Mouse (Mus musculus) MEL (cell line): ENCODE data around the gene Plxdc1.

Experiments used
- CTCF ChIP-seq, 3 experiments: IDR thresholded peaks in 2 of 3; conservative IDR thresholded peaks in 1 of 3; 2 replicates each; pipeline ENCODE4 v1.5.1; 2011 to 2012; ENCODE audit warnings: low read length in 3 of 3, low read depth in 2 of 3, mild to moderate bottlenecking in 2 of 3, improper control_type of control experiment in 1 of 3, inconsistent platforms in 1 of 3, mixed read lengths in 1 of 3, moderate library complexity in 1 of 3; ENCODE audit not compliant: control insufficient read depth in 1 of 3, insufficient read depth in 1 of 3, poor library complexity in 1 of 3, severe bottlenecking in 1 of 3
- EP300 ChIP-seq, 2 experiments: IDR thresholded peaks; 2 replicates each; pipeline ENCODE4 v1.6.1; 2011; ENCODE audit warnings: improper control_type of control experiment in 2 of 2, low read length in 2 of 2, low read depth in 1 of 2, mild to moderate bottlenecking in 1 of 2
- ETS1 ChIP-seq: IDR thresholded peaks from 2 replicates; pipeline ENCODE4 v1.6.1; 2012; ENCODE audit warnings: low read depth, mild to moderate bottlenecking, inconsistent platforms, low read length, improper control_type of control experiment, moderate library complexity
- GATA1 ChIP-seq: IDR thresholded peaks from 2 replicates; pipeline ENCODE4 v1.6.1; 2011; ENCODE audit warnings: low read depth, low read length, improper control_type of control experiment
- MAFK ChIP-seq: IDR thresholded peaks from 2 replicates; pipeline ENCODE4 v1.6.1; 2011; ENCODE audit warnings: low read depth, mild to moderate bottlenecking, low read length, improper control_type of control experiment, borderline replicate concordance
- MAZ ChIP-seq: IDR thresholded peaks from 2 replicates; pipeline ENCODE4 v1.6.1; 2012; ENCODE audit warnings: low read depth, mild to moderate bottlenecking, inconsistent platforms, low read length, improper control_type of control experiment
- MEF2A ChIP-seq: IDR thresholded peaks from 2 replicates; pipeline ENCODE4 v1.6.1; 2014; ENCODE audit warnings: low read depth, mild to moderate bottlenecking, inconsistent platforms, low read length, improper control_type of control experiment; ENCODE audit not compliant: poor library complexity, insufficient replicate concordance, severe bottlenecking; ENCODE audit errors: extremely low read depth
- POLR2A ChIP-seq, 2 experiments: IDR thresholded peaks; 2 replicates each; pipeline ENCODE4 v1.6.1; 2011 to 2012; ENCODE audit warnings: low read length in 2 of 2, mild to moderate bottlenecking in 2 of 2, control low read depth in 1 of 2, improper control_type of control experiment in 1 of 2, low read depth in 1 of 2, moderate library complexity in 1 of 2; ENCODE audit not compliant: control insufficient read depth in 1 of 2, insufficient read depth in 1 of 2, poor library complexity in 1 of 2
- TBP ChIP-seq: IDR thresholded peaks from 2 replicates; pipeline ENCODE4 v1.8.0; 2011; ENCODE audit warnings: low read depth, low read length, improper control_type of control experiment
- TCF12 ChIP-seq: IDR thresholded peaks from 2 replicates; pipeline ENCODE4 v1.6.1; 2014; ENCODE audit warnings: low read depth, mild to moderate bottlenecking, inconsistent platforms, low read length, improper control_type of control experiment, moderate library complexity

GRCm38 (mm10) chr11:98034840-98035239 lies 48.6 kb upstream of the Plxdc1 start:
- TF ChIP-seq ETS1 (no peak), MEF2A (no peak), POLR2A (IDR thresholded peaks at IDR 0.05; ENCODE audit: control insufficient read depth in 1 of 2, insufficient read depth in 1 of 2, low read depth in 1 of 2, low read length in 2 of 2, poor library complexity in 1 of 2) (no peak), GATA1 (no peak), TCF12 (no peak), MAZ (no peak), CTCF (IDR thresholded peaks at IDR 0.05 in 2 of 3, conservative IDR thresholded peaks at IDR 0.05 in 1 of 3; ENCODE audit: control insufficient read depth in 1 of 3, insufficient read depth in 1 of 3, low read depth in 2 of 3, low read length in 3 of 3, poor library complexity in 1 of 3, severe bottlenecking in 1 of 3) (no peak), TBP (no peak), MAFK (no peak), EP300 (IDR thresholded peaks at IDR 0.05; ENCODE audit: low read depth in 1 of 2, low read length in 2 of 2) (no peak)
